Mouse (Mus musculus) lung, adult 2 months (tissue): ENCODE measurements around the gene Acox2.

Experiments used
- CTCF ChIP-seq: fragments of 200-500 bp; IDR thresholded peaks from 2 replicates; pipeline ENCODE4 v1.5.1; 2011; ENCODE audit warnings: mild to moderate bottlenecking, low read length, control low read depth; ENCODE audit not compliant: insufficient read depth
- POLR2A ChIP-seq: fragments of 200-500 bp; IDR thresholded peaks from 2 replicates; pipeline ENCODE4 v1.6.1; 2011; ENCODE audit warnings: low read depth, mild to moderate bottlenecking, control low read depth, low read length, borderline replicate concordance; ENCODE audit errors: extremely low read depth

- TF ChIP-seq CTCF (peak; percentile 67), POLR2A (no peak)
These were observed 41.1 kb upstream of the Acox2 start for GRCm38 (mm10) chr14:8300281-8300680.
